Mouse (Mus musculus): ENCODE data around the gene Tgm2. TPM values are rescaled to one million over a fixed set of nuclear protein-coding genes. Genes with fewer than 3 reads are reported as not detected.
A peak's percentile ranks its signal among the peaks of the same experiment; 100 is the strongest.

Tgm2 gene
- total RNA-seq (2021) = 10 to 100 TPM; 41.0 to 53.1 TPM
- long read RNA-seq, experiment 1, partial matches to known transcripts = 2 of 20 reads
- long read RNA-seq, experiment 1, other reads (novel, unspliced or antisense) = 14 of 20 reads
- long read RNA-seq, experiment 2, transcript Tgm2-201 (13 exons, 3,596 nt) = major isoform, 5 of 24 reads
- long read RNA-seq, experiment 2, partial matches to known transcripts = 3 of 24 reads
- long read RNA-seq, experiment 2, other reads (novel, unspliced or antisense) = 16 of 24 reads

GRCm38 (mm10) chr2:158146223-158146622 is at the start of gene Tgm2:
Tgm2 (minus strand) TSS chr2:158146436.
- DNase-seq = peak; percentile 92
- intact Hi-C loops (cut with DNase I) = loop anchor here (2.0 kb wide), 2 partner anchors 39 to 97 kb away; no protein-coding TSS in a partner anchor

GRCm38 (mm10) chr2:158194945-158195640 is 48.9 kb upstream of the Tgm2 start:
- peak in 1 of 2 experiments; percentile 43 for DNase-seq
- intact Hi-C loops (cut with DNase I) = no loop called here

- DNase-seq = no peak
- intact Hi-C loops (cut with DNase I) = no loop called here
Measured at GRCm38 (mm10) chr2:158193611-158194336, 47.5 kb upstream of the Tgm2 start.

- intact Hi-C loops (cut with DNase I) = no loop called here
- peak; percentile 63 to 82 for DNase-seq
Measured at GRCm38 (mm10) chr2:158191098-158191497, 44.9 kb upstream of the Tgm2 start.

GRCm38 (mm10) chr2:158189451-158189850 is 43.2 kb upstream of the Tgm2 start:
- intact Hi-C loops (cut with DNase I) = no loop called here
- DNase-seq = no peak

- intact Hi-C loops (cut with DNase I) = no loop called here
- no peak for DNase-seq
Measured at GRCm38 (mm10) chr2:158186206-158186871, 40.1 kb upstream of the Tgm2 start.

- no peak for DNase-seq
Measured at GRCm38 (mm10) chr2:158183266-158183665, 37.0 kb upstream of the Tgm2 start.

GRCm38 (mm10) chr2:158181932-158182331 is 35.7 kb upstream of the Tgm2 start:
- intact Hi-C loops (cut with DNase I) = no loop called here

More at GRCm38 (mm10) chr2:158183266-158183665, 37.0 kb upstream of the Tgm2 start:
- intact Hi-C loops (cut with DNase I) = no loop called here

GRCm38 (mm10) chr2:158180797-158181196 is 34.6 kb upstream of the Tgm2 start:
- intact Hi-C loops (cut with DNase I) = no loop called here
- peak in 1 of 2 experiments; percentile 35 for DNase-seq

More at GRCm38 (mm10) chr2:158181932-158182331, 35.7 kb upstream of the Tgm2 start:
- no peak for DNase-seq

GRCm38 (mm10) chr2:158179370-158180111 is 33.3 kb upstream of the Tgm2 start:
- intact Hi-C loops (cut with DNase I) = no loop called here

GRCm38 (mm10) chr2:158178696-158179369 is 32.6 kb upstream of the Tgm2 start:
- intact Hi-C loops (cut with DNase I) = no loop called here
- DNase-seq = peak; percentile 71 to 75

More at GRCm38 (mm10) chr2:158179370-158180111, 33.3 kb upstream of the Tgm2 start:
- DNase-seq = peak; percentile 61 to 71

- DNase-seq = no peak
- intact Hi-C loops (cut with DNase I) = no loop called here
Measured at GRCm38 (mm10) chr2:158178139-158178538, 31.9 kb upstream of the Tgm2 start.

GRCm38 (mm10) chr2:158177574-158177973 is 31.3 kb upstream of the Tgm2 start:
- no peak for DNase-seq
- intact Hi-C loops (cut with DNase I) = no loop called here

GRCm38 (mm10) chr2:158176763-158177162 is 30.5 kb upstream of the Tgm2 start:
- no peak for DNase-seq
- intact Hi-C loops (cut with DNase I) = no loop called here

GRCm38 (mm10) chr2:158175433-158175832 is 29.2 kb upstream of the Tgm2 start:
- DNase-seq = no peak
- intact Hi-C loops (cut with DNase I) = no loop called here

GRCm38 (mm10) chr2:158174958-158175357 is 28.7 kb upstream of the Tgm2 start:
- intact Hi-C loops (cut with DNase I) = no loop called here
- no peak for DNase-seq

GRCm38 (mm10) chr2:158174438-158174837 is 28.2 kb upstream of the Tgm2 start:
- no peak for DNase-seq
- intact Hi-C loops (cut with DNase I) = no loop called here

- intact Hi-C loops (cut with DNase I) = no loop called here
- no peak for DNase-seq
Measured at GRCm38 (mm10) chr2:158170394-158170793, 24.2 kb upstream of the Tgm2 start.

GRCm38 (mm10) chr2:158169771-158170170 is 23.5 kb upstream of the Tgm2 start:
- no peak for DNase-seq
- intact Hi-C loops (cut with DNase I) = no loop called here
